Mouse (Mus musculus) erythroblast, embryonic 14.5 days (primary cell): ENCODE measurements around the gene Hnrnpf.

ENCODE experiments used
- GATA1 ChIP-seq: IDR thresholded peaks from 2 replicates; pipeline ENCODE4 v1.6.1; 2012; ENCODE audit warnings: low read length, inconsistent platforms, mixed read lengths
- TAL1 ChIP-seq: IDR thresholded peaks from 3 replicates; pipeline ENCODE4 v1.6.1; 2012; ENCODE audit warnings: low read length, inconsistent platforms, mixed read lengths

GRCm38 (mm10) chr6:117927955-117928354, 27.8 kb downstream of the Hnrnpf start:
- no peak for TF ChIP-seq GATA1
- TF ChIP-seq TAL1, result no peak
